Mouse (Mus musculus) cerebellum, adult 9-11 months (tissue): Measurements from ENCODE around the gene Spryd4.
"Not testable (repeated sequence)": the region's sequence is repeated elsewhere in the genome, so short reads cannot be mapped to it uniquely, and the experiment has no call there.

Experiments
- DNase-seq: peaks from one replicate; pipeline ENCODE4 v3.0.0; 2022

Spryd4 gene

GRCm38 (mm10) chr10:128185277-128185940 lies 26.2 kb downstream of the Spryd4 start:
- DNase-seq, result no peak

- no peak for DNase-seq
Measured at GRCm38 (mm10) chr10:128184296-128184695, 27.3 kb downstream of the Spryd4 start.

- DNase-seq, result no peak
Measured at GRCm38 (mm10) chr10:128179989-128180388, 31.6 kb downstream of the Spryd4 start, which contains the start of gene Rbms2. TSS of gene Rbms2 (minus strand) at chr10:128180297.

- DNase-seq, result no peak
Measured at GRCm38 (mm10) chr10:128177316-128177715, 34.3 kb downstream of the Spryd4 start.

- DNase-seq, result peak; percentile 67
Measured at GRCm38 (mm10) chr10:128175996-128176755, 35.4 kb downstream of the Spryd4 start.

GRCm38 (mm10) chr10:128175302-128175701 lies 36.3 kb downstream of the Spryd4 start:
- no peak for DNase-seq

DNA sequence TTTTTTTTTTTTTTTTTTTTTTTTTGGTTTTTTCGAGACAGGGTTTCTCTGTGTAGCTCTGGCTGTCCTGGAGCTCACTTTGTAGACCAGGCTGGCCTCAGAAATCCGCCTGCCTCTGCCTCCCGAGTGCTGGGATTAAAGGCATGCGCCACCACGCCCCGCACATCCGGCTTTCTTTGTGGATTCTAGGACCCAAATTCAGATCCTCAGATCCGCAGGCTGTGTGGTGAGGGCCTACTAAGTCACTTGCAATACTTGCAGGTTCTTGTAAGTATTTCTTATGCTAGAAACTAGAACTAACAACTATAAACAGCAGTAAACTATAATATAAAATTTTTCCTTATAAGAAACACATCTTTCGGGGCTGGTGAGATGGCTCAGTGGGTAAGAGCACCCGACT lies 40.3 kb downstream of the Spryd4 start:
- DNase-seq, result not testable (repeated sequence)

DNA sequence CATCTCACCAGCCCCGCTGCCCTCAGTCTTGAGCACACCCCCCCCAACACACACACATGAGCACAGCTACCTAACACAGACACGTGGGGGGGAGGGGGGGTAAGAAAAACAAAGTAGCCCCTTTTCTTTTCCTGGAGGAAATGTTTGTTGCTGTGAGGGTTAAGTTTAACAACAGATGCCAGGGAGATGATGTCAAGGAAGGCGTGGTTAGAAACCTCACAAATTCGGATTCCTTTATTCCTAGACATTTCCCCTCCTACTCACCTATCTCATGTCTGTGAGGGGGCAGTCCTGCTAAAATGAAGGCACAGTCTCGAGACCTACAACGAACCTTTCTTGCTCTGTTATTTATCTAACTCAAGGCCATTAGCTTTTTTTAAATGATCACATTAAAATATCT lies 44.5 kb downstream of the Spryd4 start:
- DNase-seq, result no peak

- not testable (repeated sequence) for DNase-seq
Measured at GRCm38 (mm10) chr10:128165726-128166125, 45.9 kb downstream of the Spryd4 start.
